Mouse (Mus musculus): ENCODE measurements around the gene Vasp.
A peak's percentile ranks its signal among the peaks of the same experiment; 100 is the strongest.
"Not testable (repeated sequence)": the region's sequence is repeated elsewhere in the genome, so short reads cannot be mapped to it uniquely, and the experiment has no call there.

The Vasp gene

GRCm38 (mm10) chr7:19303770-19304169 is 32.2 kb upstream of the Vasp start:
- peak in 1 of 2 experiments; percentile 58 for DNase-seq (ENCODE audit: low spot score in 2 of 2)

- DNase-seq (ENCODE audit: low spot score in 2 of 2), result no peak
Measured at GRCm38 (mm10) chr7:19303046-19303305, 31.4 kb upstream of the Vasp start.

- no peak for DNase-seq (ENCODE audit: low spot score in 2 of 2)
Measured at GRCm38 (mm10) chr7:19302264-19303045, 30.8 kb upstream of the Vasp start.

- no peak for DNase-seq (ENCODE audit: low spot score in 2 of 2)
Measured at GRCm38 (mm10) chr7:19301461-19302263, 30.0 kb upstream of the Vasp start.

GRCm38 (mm10) chr7:19300501-19301421 is 29.1 kb upstream of the Vasp start:
- DNase-seq (ENCODE audit: low spot score in 2 of 2), result peak in 1 of 2 experiments; percentile 75

GRCm38 (mm10) chr7:19299194-19299593 is 27.6 kb upstream of the Vasp start:
- no peak for DNase-seq (ENCODE audit: low spot score in 2 of 2)

GRCm38 (mm10) chr7:19297794-19298193 is 26.2 kb upstream of the Vasp start:
- DNase-seq (ENCODE audit: low spot score in 2 of 2), result no peak

- DNase-seq (ENCODE audit: low spot score in 2 of 2), result no peak
Measured at GRCm38 (mm10) chr7:19297034-19297433, 25.4 kb upstream of the Vasp start.

- DNase-seq (ENCODE audit: low spot score in 2 of 2), result peak; percentile 89 to 95
Measured at GRCm38 (mm10) chr7:19295503-19296185, 24.0 kb upstream of the Vasp start.

GRCm38 (mm10) chr7:19290969-19291596 is 19.5 kb upstream of the Vasp start:
- DNase-seq (ENCODE audit: low spot score in 2 of 2), result no peak

- DNase-seq (ENCODE audit: low spot score in 2 of 2), result peak in 1 of 2 experiments; percentile 67
Measured at GRCm38 (mm10) chr7:19284763-19285162, 13.1 kb upstream of the Vasp start.

GRCm38 (mm10) chr7:19283406-19283804 is 11.8 kb upstream of the Vasp start:
- DNase-seq (ENCODE audit: low spot score in 2 of 2), result no peak

- DNase-seq (ENCODE audit: low spot score in 2 of 2), result peak; percentile 37 to 44
Measured at GRCm38 (mm10) chr7:19282791-19283405, 11.3 kb upstream of the Vasp start.

GRCm38 (mm10) chr7:19282385-19282784 is 10.8 kb upstream of the Vasp start, which contains the start of gene Rtn2:
Gene Rtn2 (plus strand): TSS chr7:19282624.
- peak; percentile 74 to 81 for DNase-seq (ENCODE audit: low spot score in 2 of 2)

- DNase-seq (ENCODE audit: low spot score in 2 of 2), result not testable (repeated sequence)
Measured at GRCm38 (mm10) chr7:19281680-19282304, 10.2 kb upstream of the Vasp start.

- DNase-seq (ENCODE audit: low spot score in 2 of 2), result no peak
Measured at GRCm38 (mm10) chr7:19279581-19280114, 8.0 kb upstream of the Vasp start, which contains the start of gene Ppm1n. Gene Ppm1n (minus strand): TSS chr7:19280064.

- DNase-seq (ENCODE audit: low spot score in 2 of 2), result no peak
Measured at GRCm38 (mm10) chr7:19279052-19279451, 7.4 kb upstream of the Vasp start.

GRCm38 (mm10) chr7:19276253-19276652 is 4.6 kb upstream of the Vasp start:
- DNase-seq (ENCODE audit: low spot score in 2 of 2), result no peak

GRCm38 (mm10) chr7:19272173-19272764 is 652 bp upstream of the Vasp start:
- DNase-seq (ENCODE audit: low spot score in 2 of 2), result no peak
